Mouse (Mus musculus): ENCODE data around the gene Coa6.
"Not testable (repeated sequence)": the region's sequence is repeated elsewhere in the genome, so short reads cannot be mapped to it uniquely, and the experiment has no call there.

Gene Coa6

DNA sequence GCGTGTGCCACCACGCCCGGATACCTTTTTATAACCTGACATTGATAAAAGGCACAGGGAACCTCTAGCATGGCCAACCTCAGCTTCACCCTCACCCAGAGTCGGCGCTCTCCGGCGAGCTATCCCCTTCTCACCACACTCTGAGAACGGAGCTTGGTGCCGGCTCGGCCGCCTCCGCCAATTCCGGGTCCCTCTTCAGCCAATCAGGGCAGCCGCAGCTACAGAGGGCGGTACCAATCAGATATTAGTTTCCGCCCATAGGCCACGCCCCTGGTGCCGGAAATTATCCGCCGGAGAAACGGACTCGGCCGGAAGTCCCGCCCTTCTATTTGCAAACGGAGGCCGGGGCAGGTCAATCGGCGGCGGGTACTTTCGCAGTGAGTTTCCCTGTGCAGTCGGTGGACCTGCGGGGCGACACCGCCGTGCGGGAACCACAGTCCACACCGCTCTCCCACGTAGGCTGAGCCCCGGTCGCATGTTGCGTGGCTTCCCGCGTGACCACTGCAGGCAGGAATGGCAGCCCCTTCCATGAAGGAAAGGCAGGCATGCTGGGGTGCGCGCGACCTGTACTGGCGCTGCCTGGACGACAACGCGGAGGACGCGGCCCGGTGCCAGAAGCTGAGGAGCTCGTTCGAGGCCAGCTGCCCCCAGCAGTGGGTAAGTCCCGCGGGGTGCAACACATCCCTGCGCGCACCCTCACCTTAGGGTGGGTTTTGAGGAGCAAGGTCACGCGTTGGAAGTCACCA is at the start of gene Coa6:
TSS of gene Coa6 (plus strand) at position 342 of the 746 bp plus-strand sequence.
- DNase-seq, result peak; percentile 98

DNA sequence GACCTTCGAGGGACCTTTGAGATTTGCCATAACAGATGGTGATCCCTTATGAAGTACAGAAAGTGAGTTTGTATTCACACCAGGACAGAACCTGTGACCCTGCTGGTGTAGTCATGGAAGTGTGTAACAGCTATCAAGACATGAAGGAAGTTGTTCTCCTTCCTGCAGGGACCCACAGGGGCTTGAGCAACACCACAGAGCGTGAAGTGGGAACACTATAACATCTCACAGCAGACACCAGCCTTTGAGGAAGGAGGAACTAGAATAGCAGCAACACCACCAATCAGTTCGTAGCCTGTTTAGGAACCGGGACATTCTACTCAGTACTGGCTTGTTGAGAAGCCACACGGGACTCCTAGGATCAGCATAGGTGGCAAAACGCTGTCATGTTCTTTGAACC is 42.7 kb upstream of the Coa6 start:
- DNase-seq, result no peak

DNA sequence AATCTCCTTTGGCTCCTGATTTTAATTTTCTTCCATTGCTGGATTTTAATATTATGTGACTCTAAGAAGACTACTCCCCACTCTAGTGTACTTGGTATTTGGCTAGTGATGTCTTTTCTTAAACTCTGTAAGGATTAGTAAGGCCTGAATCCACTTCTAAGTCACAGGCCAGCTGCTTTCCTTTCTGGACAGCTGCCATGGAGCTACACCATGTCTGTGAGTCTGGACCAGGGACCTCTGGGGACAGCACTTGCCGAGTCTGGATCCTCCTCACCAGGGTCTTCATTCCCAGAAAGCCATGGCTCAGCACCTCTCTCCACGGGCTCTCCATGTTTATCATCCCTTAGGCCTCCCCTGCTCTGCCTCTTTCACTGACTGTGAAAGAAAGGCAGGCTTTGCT is 42.2 kb upstream of the Coa6 start:
- DNase-seq, result no peak

DNA sequence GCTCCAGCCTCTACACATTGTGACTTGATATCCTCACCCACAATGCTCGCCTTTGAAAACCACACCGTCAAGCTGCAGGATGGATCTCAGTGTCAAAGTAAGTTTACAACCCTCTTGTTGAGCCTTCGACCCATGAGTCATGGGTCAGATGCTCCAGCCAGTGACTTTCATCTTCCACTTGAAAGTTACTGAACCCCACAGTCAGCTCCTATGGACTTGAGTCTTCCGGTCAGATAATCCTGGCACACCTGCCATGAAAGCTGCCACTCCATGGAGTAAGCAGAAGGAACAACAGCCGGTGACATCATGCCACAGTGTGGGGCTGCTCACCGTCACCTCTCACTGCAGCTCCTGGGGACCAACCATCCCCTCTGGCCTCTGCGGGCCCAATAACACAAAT is 41.0 kb upstream of the Coa6 start:
- no peak for DNase-seq

DNA sequence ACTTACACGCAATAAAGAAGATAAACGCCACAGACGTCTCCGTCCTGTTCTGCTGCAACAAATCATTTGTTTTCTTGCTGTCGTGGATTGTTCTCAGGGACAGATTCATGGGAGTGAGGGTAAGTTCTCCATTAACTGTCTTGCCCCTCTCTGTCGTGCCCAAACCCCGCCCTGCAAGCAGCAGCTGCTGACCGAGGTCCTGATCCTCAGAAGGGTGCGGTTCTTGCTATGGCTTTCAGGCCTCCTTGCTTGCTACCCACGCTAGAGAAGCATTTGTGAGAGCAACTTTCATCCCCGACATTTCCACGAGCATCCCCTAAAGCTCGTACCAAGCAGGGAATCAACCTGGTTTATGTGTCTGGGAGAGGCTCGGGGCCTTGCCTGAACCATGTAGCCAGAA is 40.1 kb upstream of the Coa6 start:
- DNase-seq, result no peak

GRCm38 (mm10) chr8:126382749-126383148 is 39.6 kb upstream of the Coa6 start:
- peak in 1 of 2 experiments; percentile 6 for DNase-seq

GRCm38 (mm10) chr8:126387566-126387965 is 34.7 kb upstream of the Coa6 start:
- DNase-seq, result peak in 1 of 2 experiments; percentile 7

DNA sequence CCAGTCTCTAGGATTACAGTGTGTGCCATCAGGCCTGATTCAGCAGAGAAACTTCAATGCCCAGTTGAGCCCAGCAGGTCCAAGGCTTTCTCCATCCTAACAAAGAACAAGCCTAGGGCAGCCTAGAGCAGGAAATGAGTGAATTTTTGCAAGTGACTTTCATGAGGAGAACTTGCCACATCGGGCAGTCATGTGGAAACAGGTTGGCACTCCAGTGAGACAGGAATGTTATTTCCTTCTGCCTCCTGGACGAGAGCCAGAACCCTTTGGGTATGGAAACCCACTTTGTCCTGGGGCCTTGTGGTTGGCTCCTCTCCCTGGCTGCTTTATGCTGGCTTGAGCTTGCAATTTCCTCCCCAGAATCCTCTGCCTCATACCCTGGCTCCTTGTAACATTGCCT is 30.8 kb upstream of the Coa6 start:
- no peak for DNase-seq

DNA sequence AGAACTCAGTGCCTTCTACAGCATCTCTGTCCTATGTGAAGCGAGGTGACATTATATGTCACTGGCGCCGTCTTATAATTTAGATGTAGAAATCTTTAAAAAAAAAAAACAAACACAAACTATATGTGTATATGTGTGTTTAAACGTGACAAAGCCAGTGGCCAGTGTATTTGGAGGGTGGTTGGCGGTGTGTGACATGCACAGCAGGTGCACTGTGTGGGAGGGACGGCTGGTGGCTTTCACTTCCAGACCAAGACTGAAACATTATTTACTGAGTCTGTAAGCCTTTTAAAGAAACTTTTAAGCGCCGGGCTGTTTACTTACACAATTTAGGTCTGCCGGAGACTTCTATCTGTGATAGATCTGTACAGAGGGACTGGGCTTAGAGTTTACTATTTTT is 26.9 kb upstream of the Coa6 start:
- DNase-seq, result no peak

DNA sequence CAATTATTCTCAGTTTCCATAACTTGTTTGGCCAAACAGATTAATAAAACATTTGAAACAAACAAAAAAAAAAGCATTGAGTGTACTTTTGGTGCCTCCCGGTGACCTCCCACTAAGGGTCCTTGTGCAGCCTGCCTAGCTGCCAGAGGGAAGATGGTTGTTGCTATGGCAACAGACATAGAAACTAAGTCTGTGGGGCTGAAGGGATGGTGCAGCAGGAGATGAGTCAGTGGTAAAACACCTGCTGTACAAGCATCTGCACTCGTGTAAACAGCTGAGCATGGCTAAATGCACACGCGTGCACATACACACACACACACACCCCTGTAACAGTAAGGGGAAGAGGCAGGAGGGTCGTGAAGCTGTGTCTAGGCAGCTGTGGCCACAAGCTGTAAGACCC is 26.4 kb upstream of the Coa6 start:
- no peak for DNase-seq

DNA sequence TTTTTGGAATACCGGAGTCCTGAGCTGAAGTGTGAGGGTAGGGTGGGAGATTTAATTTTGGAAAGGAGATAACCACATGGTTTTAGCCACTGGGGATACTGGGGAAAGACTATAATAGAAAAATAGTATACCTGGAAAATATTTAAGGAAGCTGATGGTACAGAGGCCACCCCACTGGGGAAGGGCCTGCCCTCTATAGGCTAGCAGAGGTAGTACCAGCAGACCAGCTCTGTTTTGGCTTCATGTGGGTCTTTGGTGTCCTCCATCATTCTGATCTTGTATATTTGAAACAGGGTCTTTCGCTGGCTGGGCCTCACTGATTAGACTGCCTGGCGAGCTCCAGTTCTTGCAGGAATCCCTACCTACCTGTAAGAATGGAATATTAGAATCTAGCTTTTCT is 24.0 kb upstream of the Coa6 start:
- no peak for DNase-seq

DNA sequence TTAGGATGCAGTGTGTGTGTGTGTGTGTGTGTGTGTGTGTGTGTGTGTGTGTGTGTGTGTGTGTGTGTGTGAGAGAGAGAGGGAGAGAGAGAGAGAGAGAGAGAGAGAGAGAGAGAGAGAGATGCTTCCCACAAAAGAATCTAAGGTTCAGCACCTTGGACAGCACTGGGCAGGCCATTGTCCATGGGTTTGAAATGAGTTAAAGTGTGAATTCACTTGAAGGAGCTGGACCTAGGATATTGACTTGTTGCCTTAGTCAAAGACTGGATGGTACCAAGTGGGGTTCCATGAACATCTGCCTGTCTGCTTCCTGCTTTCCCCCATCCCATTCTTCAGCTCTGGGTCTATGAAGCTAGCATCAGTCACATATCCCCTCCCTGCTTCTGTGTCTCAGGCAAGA is 17.8 kb upstream of the Coa6 start:
- DNase-seq, result not testable (repeated sequence)

GRCm38 (mm10) chr8:126405030-126405429 is 17.3 kb upstream of the Coa6 start:
- DNase-seq, result no peak

DNA sequence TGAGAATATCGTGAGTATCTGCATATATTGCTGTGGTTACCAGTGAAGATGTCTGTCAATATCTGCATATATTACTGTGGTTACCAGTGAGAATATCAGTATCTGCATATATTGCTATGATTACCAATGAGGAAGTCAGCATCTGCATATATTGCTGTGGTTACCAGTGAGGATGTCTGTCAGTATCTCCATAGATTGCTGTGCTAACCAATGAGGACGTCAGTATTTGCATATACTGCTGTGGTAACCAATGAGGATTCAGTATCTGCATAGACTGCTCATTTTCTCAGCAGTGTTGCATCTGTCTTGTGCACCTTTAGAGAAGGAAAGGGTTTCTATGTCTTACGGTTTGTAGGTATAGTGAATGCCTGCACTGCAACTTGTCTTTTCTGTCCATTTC is 1.5 kb upstream of the Coa6 start:
- DNase-seq, result no peak

DNA sequence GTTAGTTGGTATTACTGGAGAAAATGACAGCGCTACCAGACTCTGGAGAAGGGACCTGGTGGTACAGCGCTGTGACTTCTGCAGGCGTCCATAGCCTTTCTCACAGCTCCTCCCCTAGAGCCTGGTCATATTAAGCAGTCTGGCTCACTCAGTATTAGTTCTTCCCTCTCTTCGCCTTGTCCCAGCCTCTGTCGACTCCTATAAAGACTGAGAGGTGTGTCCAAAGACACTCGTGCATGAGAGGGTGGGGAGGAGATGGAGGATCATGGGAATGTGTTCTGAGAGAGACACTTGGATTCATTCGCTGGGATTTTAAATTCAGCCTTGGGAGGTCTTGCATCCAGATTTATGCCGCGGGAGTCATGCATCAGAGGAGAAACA is 595 bp downstream of the Coa6 start:
- no peak for DNase-seq

DNA sequence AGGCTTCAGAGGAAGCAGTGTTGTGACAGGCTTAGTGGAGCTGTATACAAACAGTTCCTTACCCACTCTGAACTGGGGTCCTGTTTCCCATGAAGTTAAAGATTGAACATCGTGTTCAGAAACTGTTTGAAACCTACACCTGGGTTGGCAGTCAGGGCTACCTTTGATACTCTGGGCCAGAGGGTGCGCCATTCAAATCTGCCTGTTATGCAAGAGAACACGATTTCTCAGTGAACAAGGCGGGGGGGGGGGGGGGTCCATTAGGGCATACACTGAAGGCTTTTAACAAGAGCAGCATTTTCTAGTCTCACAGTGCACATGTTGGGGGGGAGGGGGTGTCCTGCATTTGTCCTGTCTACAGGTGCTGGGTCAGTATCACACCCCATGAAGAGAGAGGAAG is 1.8 kb downstream of the Coa6 start:
- DNase-seq, result no peak

DNA sequence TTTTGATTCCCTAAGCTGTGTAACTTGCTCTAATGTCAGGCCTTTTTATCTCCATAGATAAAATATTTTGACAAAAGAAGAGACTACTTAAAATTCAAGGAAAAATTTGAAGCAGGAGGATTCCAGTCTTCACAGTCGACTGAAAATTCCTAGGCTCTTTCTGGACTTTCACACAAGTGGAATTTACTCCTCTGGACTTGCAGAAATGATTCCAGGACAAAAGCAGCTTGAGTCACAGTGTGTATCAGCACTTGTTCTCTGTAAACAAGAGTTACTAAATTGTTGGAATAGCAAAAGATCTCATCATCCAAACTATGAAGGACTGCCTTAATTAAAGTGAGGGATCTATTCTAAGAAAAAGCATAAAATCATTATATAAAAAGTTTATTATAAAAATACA is 2.6 kb downstream of the Coa6 start:
- DNase-seq, result no peak

GRCm38 (mm10) chr8:126429635-126430034 is 7.3 kb downstream of the Coa6 start:
- DNase-seq, result no peak

DNA sequence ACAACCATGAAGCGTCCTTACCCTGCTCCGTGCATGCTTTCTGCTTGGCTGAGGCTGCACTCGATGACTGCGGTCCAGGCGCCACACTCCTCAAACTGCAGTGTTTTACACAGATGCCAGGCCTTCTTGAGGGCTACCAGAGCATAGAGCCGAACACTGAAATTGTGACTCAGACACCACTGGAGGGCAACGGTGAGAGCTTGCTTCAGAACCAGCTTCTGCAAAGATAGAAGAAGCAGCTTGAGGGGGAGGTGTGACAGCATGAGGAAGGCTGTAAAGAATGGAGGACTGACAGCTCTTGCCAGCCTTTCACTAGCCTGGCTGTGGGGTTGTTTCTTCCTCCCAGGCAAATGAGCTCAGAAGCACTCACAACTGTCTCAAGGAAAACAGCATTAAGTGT is 11.5 kb downstream of the Coa6 start:
- DNase-seq, result no peak

GRCm38 (mm10) chr8:126438937-126439336 is 16.6 kb downstream of the Coa6 start:
- DNase-seq, result no peak

- no peak for DNase-seq
Measured at GRCm38 (mm10) chr8:126451158-126451557, 28.8 kb downstream of the Coa6 start.

- DNase-seq, result peak; percentile 13 to 34
Measured at GRCm38 (mm10) chr8:126455383-126455782, 33.1 kb downstream of the Coa6 start.

DNA sequence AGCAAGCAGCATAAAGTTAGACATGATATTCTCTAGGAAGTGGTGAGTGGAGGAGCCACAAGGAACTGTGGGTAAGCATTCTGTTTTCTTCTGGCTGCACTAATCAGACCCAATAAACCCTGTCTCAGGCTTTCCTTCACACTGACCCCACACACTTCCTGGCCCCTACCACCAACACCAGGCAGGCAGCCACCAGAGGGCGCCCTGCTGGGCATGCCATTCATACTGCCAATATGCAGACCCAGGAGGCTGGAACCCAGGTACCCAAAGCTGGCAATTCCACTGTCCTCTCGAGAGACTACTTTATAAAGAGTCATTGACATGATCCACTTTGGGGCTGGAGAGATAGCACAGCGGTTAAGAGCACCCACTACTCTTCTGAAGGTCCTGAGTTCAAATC is 38.0 kb downstream of the Coa6 start:
- peak; percentile 71 to 72 for DNase-seq

DNA sequence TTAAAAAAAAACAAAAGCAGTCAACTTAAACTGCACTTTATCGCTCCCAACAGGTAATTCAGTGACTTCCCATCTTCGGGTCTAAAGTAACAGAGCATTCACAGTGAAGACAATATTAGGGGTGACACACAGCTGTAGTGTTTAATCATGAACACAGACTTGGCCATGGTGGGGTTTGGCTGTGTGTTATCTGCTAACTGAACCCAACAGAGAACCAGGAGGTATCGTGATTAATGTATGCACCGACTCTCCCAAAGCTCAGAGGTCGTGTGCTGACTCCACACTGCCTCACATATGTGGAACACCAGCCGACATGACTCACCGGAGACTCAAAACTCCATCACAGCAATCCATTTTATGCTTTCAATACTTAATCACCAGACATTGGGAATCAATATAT is 39.4 kb downstream of the Coa6 start:
- DNase-seq, result no peak

DNA sequence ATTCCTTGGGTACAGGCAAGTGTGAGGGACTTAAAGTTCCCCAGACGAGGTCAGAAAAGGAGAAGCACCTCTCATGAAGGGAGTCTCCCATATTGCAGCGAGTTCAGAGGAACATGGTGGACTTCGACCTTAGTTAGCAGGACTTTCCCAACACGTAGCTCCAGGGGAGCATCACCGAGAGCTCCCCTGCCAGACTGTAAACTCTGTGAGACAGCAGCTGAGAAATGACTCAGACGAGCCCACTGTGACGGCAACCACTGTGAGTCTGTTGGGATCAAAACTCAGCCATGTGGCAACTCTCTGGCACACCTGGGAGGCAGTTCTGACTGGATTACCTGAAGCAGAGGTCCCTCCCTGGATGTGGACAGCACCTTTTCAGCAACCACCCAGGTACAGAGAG is 41.8 kb downstream of the Coa6 start:
- DNase-seq, result no peak
